Mouse (Mus musculus) kidney, postnatal 14 days (tissue): ENCODE data around the gene Plac8.

Experiments
- DNase-seq: peaks from one replicate; pipeline ENCODE4 v3.0.0; 2022; ENCODE audit warnings: mixed read lengths

Plac8 gene

GRCm38 (mm10) chr5:100526164-100526563 lies 45.9 kb downstream of the Plac8 start:
- DNase-seq = peak; percentile 24

- no peak for DNase-seq
Observed at GRCm38 (mm10) chr5:100525620-100526019, 46.4 kb downstream of the Plac8 start.

- no peak for DNase-seq
Observed at GRCm38 (mm10) chr5:100524921-100525320, 47.1 kb downstream of the Plac8 start.

- DNase-seq = no peak
Observed at GRCm38 (mm10) chr5:100523331-100523730, 48.7 kb downstream of the Plac8 start.

DNA sequence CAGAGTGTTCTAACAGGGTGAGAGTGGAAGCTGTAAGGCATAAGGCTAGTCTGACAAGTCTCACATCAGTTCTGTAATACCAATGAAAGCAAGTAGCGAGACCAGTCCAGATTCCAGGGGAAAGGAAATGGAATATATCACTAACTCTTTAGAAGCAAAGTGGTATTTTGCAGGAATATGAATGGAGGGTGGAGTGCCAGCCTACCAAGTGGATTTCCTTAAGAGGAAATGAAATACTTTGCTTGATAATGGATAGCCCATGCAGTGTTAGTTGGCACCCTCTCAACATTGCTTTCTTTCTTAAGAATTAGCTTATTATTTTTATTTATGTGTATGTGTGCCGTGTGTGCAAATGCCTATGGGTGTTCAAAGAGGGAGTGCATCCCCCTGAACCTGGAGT lies 51.8 kb downstream of the Plac8 start:
- no peak for DNase-seq

DNA sequence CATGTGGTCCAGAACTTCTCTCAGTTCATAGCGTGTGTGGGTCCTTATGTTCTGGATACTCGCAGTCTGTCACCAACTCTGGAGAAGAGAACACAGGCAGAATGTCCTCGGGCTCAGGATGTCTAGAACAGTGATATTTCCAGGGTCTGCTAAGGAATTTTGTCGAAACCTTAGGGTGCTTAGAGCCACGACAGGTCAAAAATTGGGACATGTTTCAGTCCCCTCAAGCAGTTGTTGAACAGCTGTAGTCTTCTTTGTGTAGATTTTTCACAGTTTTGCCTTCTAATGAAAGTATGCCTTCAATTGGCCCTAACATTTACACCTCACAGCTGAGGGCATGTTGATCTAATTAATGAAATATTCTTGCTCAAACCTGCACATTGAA lies 53.0 kb downstream of the Plac8 start:
- no peak for DNase-seq

GRCm38 (mm10) chr5:100518049-100519026 lies 53.7 kb downstream of the Plac8 start, which contains the start of gene Cops4:
TSS of gene Cops4 (plus strand) at chr5:100518309.
- peak; percentile 99 for DNase-seq

DNA sequence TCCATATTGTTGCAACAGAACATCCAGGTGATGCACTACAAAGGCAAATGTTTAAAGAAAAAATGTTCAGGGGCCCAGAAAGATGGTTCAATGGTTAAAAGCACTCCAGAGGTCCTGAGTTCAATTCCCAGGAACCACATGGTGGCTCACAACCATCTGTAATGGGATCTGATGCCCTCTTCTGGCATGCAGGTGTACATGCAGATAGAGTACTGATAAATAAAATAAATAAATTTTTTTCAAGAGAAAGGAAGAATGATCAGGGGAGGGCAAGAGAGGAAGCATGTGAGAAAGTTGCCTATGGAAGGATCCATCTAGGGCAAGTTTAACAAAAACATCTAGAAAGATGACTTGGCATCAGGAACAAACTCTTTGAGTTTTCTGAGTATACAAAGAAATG lies 59.5 kb downstream of the Plac8 start:
- no peak for DNase-seq

DNA sequence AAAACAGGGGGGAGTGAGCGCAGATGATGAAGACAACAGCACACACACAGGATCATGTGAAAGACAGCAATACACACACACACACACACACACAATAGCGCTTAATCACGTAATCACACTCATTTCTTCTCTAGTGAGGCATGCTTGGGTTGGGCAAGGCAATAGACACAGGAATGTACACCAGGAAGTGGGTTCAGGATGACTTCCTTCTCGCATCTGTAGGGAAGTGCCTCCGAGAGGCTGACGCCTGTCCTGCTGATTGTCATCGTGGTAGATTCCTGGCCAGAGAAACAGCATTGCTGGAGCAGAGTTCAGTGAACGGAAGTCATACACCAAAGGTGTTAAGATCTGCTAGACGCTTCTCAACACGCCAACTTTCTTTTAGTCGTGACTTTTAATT lies 62.8 kb downstream of the Plac8 start:
- DNase-seq = no peak
